Mouse (Mus musculus): ENCODE data around the gene Tenm2. TPM values are rescaled to one million over a fixed set of nuclear protein-coding genes. Genes with fewer than 3 reads are reported as not detected.

Tenm2 gene
- polyA plus RNA-seq, 1 experiment = 0.01 TPM

GRCm38 (mm10) chr11:37118058-37118457 is 117.7 kb downstream of the Tenm2 start:
- no peak overlapping the region for H3K4me3 ChIP-seq (replicated peaks)
- no peaks in the 10 kb centered on the region for H3K4me1 ChIP-seq
- TF ChIP-seq GATA1 (IDR thresholded peaks at IDR 0.05; ENCODE audit: borderline replicate concordance, low read length) (no peak), FLI1 (IDR thresholded peaks at IDR 0.05; ENCODE audit: low read length) (no peak)
- no peaks in the 10 kb centered on the region for H3K36me3 ChIP-seq (replicated peaks; ENCODE audit: low read length)
- no peaks in the 10 kb centered on the region for H3K27me3 ChIP-seq (replicated peaks)
- H3K9me3 ChIP-seq = no peaks in the 10 kb centered on the region

GRCm38 (mm10) chr11:37115188-37115587 is 120.6 kb downstream of the Tenm2 start:
- no peaks in the 10 kb centered on the region for H3K9me3 ChIP-seq
- no peaks in the 10 kb centered on the region for H3K4me1 ChIP-seq
- H3K27me3 ChIP-seq (replicated peaks) = no peaks in the 10 kb centered on the region
- no peaks in the 10 kb centered on the region for H3K36me3 ChIP-seq (replicated peaks; ENCODE audit: low read length)
- no peak for TF ChIP-seq FLI1 (IDR thresholded peaks at IDR 0.05; ENCODE audit: low read length)
- no peak for TF ChIP-seq GATA1 (IDR thresholded peaks at IDR 0.05; ENCODE audit: borderline replicate concordance, low read length)
- no peak overlapping the region for H3K4me3 ChIP-seq (replicated peaks)

DNA sequence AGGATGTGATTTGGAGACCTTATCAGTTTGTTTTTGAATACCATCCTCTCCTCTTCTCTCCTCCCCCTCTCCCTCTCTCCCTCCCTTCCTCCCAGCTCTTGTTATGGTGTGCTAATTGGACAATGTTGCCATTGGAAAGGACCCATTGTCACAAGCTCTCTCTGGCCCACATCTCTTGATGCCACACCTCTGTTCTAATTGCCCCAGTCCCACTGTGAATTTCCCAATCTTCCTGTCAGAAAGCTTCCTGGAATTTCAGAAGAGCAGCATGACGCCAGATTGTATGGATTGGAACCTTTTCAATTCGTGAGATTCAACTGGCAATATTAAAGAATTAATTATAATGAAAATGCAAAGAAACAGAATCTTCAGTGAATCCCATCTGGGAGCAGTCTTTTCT is 128.7 kb downstream of the Tenm2 start:
- H3K9me3 ChIP-seq = no peaks in the 10 kb centered on the region
- H3K4me1 ChIP-seq = no peaks in the 10 kb centered on the region
- no peak overlapping the region for H3K4me3 ChIP-seq (replicated peaks)
- no peaks in the 10 kb centered on the region for H3K36me3 ChIP-seq (replicated peaks; ENCODE audit: low read length)
- H3K27me3 ChIP-seq (replicated peaks) = no peaks in the 10 kb centered on the region
- TF ChIP-seq GATA1 (IDR thresholded peaks at IDR 0.05; ENCODE audit: borderline replicate concordance, low read length) = no peak
- no peak for TF ChIP-seq FLI1 (IDR thresholded peaks at IDR 0.05; ENCODE audit: low read length)

DNA sequence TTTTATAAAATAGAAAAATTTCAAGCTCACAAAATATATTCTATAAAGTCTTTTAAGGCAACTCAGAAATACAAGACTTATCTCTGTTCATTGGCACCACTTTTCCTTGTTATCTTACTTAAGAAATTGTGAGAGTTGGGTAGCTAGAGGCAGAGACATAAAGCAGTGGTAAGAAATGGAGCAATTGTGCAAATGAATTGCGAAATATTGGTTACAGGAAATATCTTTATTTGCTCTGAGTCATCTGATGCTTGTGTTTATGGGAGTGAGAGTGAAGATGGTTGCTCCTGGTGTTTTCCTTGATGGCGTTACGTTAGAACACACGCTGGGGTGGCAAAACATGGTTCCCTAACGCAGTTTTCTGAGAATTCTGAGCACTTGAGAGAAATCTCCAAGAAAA is 156.4 kb downstream of the Tenm2 start:
- Histone ChIP-seq H3K9me3 (no peaks in the 10 kb centered on the region), H3K4me1 (no peaks in the 10 kb centered on the region), H3K4me3 (replicated peaks) (no peak overlapping the region), H3K36me3 (replicated peaks; ENCODE audit: low read length) (no peaks in the 10 kb centered on the region), H3K27me3 (replicated peaks) (no peaks in the 10 kb centered on the region)
- no peak for TF ChIP-seq GATA1 (IDR thresholded peaks at IDR 0.05; ENCODE audit: borderline replicate concordance, low read length)

- no peaks in the 10 kb centered on the region for H3K27me3 ChIP-seq (replicated peaks)
- no peaks in the 10 kb centered on the region for H3K9me3 ChIP-seq
- TF ChIP-seq FLI1 (IDR thresholded peaks at IDR 0.05; ENCODE audit: low read length) (no peak), GATA1 (IDR thresholded peaks at IDR 0.05; ENCODE audit: borderline replicate concordance, low read length) (no peak)
These were observed 158.7 kb downstream of the Tenm2 start for GRCm38 (mm10) chr11:37076989-37077598.

GRCm38 (mm10) chr11:37075349-37075748 is 160.4 kb downstream of the Tenm2 start:
- H3K36me3 ChIP-seq (replicated peaks; ENCODE audit: low read length) = no peaks in the 10 kb centered on the region
- TF ChIP-seq FLI1 (IDR thresholded peaks at IDR 0.05; ENCODE audit: low read length) = no peak
- TF ChIP-seq GATA1 (IDR thresholded peaks at IDR 0.05; ENCODE audit: borderline replicate concordance, low read length) = no peak
- H3K27me3 ChIP-seq (replicated peaks) = no peaks in the 10 kb centered on the region

More at GRCm38 (mm10) chr11:37076989-37077598, 158.7 kb downstream of the Tenm2 start:
- Histone ChIP-seq H3K4me3 (replicated peaks) (no peak overlapping the region), H3K4me1 (no peaks in the 10 kb centered on the region), H3K36me3 (replicated peaks; ENCODE audit: low read length) (no peaks in the 10 kb centered on the region)

DNA sequence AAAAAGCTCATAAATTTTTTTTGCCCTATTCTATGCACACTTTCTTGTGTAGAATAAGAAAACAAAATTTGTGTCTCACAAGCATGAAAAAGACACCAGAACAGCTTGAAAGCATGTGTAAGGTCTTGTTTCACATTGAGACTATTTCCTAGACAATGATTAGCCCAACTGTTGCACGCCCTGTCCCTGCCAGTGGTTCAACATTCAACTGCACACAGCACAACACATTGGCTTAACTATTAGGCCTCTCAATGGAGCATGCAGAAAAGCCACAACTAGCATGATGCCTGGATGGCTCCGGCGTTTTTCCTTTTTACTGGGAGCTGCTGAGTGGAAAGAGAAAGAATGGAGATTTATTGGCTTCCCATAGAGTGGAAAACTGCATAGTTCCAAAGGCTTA is 170.3 kb downstream of the Tenm2 start:
- H3K27me3 ChIP-seq (replicated peaks) = no peaks in the 10 kb centered on the region
- no peak overlapping the region for H3K4me3 ChIP-seq (replicated peaks)
- no peaks in the 10 kb centered on the region for H3K9me3 ChIP-seq
- no peaks in the 10 kb centered on the region for H3K4me1 ChIP-seq
- no peaks in the 10 kb centered on the region for H3K36me3 ChIP-seq (replicated peaks; ENCODE audit: low read length)
- TF ChIP-seq GATA1 (IDR thresholded peaks at IDR 0.05; ENCODE audit: borderline replicate concordance, low read length) (no peak), FLI1 (IDR thresholded peaks at IDR 0.05; ENCODE audit: low read length) (no peak)

More at GRCm38 (mm10) chr11:37075349-37075748, 160.4 kb downstream of the Tenm2 start:
- Histone ChIP-seq H3K9me3 (no peaks in the 10 kb centered on the region), H3K4me3 (replicated peaks) (no peak overlapping the region), H3K4me1 (no peaks in the 10 kb centered on the region)

- Histone ChIP-seq H3K4me3 (replicated peaks) (no peak overlapping the region), H3K27me3 (replicated peaks) (no peaks in the 10 kb centered on the region), H3K4me1 (no peaks in the 10 kb centered on the region), H3K9me3 (no peaks in the 10 kb centered on the region), H3K36me3 (replicated peaks; ENCODE audit: low read length) (no peaks in the 10 kb centered on the region)
- TF ChIP-seq FLI1 (IDR thresholded peaks at IDR 0.05; ENCODE audit: low read length) (no peak), GATA1 (IDR thresholded peaks at IDR 0.05; ENCODE audit: borderline replicate concordance, low read length) (no peak)
These were observed 189.1 kb downstream of the Tenm2 start for GRCm38 (mm10) chr11:37046671-37047070.

DNA sequence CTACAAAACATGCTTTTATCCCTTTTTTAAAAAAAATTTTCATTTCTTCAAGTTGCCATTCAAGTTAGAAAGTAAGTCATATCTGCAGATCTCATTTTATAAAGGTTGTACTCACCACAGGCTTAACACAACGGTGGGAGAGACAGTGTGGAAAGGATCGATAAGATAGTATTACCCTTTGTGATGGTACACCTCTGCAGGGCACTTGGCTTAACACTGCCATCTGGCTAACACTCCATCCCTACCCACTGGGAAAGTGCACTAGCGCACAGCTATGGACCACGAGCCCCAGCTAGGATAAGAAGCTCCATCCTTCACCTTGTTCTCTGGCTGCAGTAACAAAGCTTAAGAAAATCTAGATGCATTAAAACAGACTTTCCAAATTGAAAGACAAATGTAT is 194.5 kb downstream of the Tenm2 start:
- Histone ChIP-seq H3K4me3 (replicated peaks) (no peak overlapping the region), H3K4me1 (no peaks in the 10 kb centered on the region), H3K36me3 (replicated peaks; ENCODE audit: low read length) (no peaks in the 10 kb centered on the region), H3K9me3 (no peaks in the 10 kb centered on the region), H3K27me3 (replicated peaks) (no peaks in the 10 kb centered on the region)
- TF ChIP-seq GATA1 (IDR thresholded peaks at IDR 0.05; ENCODE audit: borderline replicate concordance, low read length) = no peak
- TF ChIP-seq FLI1 (IDR thresholded peaks at IDR 0.05; ENCODE audit: low read length) = no peak

DNA sequence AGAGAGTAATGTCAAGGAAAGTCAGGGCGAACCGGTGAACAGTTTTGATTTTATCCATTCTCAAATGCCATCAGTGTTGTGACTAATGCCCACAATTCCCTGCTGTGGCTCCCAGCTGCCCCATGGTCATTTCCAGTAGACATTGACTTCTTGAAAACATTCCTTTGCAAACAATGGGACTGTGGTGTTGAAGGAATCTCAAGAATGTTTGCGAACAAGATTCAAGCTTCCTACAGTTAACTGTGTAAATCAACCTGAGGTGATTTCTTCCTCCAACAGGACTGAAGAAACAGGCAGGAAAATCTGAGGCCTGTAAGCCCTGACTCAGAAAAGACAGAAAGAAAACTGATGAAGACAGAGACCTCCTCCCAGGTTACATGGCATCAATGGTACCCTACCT is 196.5 kb downstream of the Tenm2 start:
- Histone ChIP-seq H3K4me3 (replicated peaks) (no peak overlapping the region), H3K36me3 (replicated peaks; ENCODE audit: low read length) (no peaks in the 10 kb centered on the region), H3K27me3 (replicated peaks) (no peaks in the 10 kb centered on the region), H3K4me1 (no peaks in the 10 kb centered on the region), H3K9me3 (no peaks in the 10 kb centered on the region)
- TF ChIP-seq GATA1 (IDR thresholded peaks at IDR 0.05; ENCODE audit: borderline replicate concordance, low read length) (no peak), FLI1 (IDR thresholded peaks at IDR 0.05; ENCODE audit: low read length) (no peak)
